Mouse (Mus musculus): Measurements from ENCODE around the gene Dap.

Gene Dap

DNA sequence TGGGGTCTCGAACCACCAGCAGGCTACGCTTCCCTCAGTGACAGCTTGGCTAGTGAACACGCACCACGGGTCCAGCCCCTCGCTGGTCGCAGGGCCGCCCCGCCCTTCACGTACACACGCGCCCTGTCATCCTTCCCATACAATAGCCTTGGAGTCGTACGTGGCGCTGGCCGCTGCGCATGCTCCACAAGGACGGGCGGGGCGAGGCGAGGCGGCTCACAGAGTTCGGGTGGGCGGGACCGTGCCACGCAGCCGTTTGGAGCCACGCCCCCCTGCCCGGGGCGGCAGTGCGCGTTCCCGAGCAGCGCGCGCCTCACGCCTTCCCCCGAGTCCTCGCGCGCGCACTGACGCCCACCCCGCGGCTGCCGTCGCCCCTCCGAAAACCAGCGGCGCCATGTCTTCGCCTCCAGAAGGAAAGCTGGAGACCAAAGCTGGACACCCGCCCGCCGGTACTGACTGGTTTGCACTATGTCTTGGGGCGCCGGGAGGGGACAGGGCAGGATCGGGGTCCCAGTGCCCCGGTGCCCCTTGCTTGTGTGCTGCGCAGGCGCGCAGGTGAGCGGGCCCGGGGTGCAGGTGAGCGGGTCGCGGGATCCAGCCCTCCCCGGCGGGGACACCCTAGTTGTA lies at the start of gene Dap:
TSS of gene Dap (plus strand) at position 180 of the 627 bp plus-strand sequence.
- peak; percentile 97 for ATAC-seq (ENCODE audit: low TSS enrichment)

DNA sequence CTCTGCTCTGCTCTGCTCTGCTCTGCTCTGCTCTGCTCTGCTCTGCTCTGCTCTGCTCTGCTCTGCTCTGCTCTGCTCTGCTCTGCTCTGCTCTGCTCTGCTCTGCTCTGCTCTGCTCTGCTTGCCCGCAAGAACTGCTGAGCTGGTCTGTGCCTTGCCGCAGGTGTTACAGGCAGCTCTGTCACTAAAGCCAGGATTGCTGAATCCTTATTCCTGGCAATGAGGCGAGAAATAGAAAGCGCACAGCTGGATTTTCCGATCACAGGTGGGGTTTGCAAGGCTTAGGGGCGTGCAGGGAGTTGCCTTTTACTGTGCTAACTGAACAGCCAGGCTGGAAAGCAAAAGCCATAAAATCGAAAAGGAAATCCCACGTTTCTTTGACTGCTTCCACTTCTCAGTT lies 47.5 kb upstream of the Dap start:
- peak; percentile 72 for ATAC-seq (ENCODE audit: low TSS enrichment)

DNA sequence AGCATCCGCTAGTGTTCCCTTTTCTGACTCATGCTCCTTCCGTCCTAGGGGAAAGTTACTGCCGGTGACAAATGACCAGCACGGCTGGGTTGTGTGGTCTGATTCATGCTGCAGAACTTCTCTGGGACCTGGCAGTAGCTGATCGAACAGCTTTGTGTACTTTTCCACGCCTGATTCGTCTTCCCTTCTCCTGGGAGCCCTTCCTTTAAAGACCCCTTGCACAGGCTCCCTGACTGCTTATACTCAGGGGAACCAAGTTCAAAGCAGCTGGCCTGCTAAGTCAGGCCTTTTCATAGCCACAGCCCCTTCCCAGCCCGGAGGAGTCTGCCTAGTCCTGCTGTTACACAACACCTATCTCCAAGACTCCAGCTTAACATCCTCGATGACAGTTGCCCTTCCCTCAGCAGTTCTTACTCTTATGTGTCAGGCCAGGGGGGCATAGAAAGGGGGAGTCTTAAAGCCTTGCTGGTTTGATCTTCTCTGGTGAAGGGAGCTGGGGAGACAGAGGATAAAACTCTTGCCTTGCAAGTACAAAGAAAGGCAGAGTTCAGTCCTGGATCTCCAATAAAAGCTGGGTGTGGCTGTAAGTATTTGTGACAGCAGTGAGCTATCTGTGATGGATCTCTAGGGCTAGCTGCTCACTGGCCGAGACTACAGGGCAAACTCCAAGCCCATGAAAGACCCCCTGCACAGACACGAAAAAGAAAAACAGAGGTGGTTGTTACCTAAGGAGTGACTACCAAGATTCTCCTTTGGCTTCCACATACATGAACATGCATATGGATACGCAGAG lies 39.3 kb upstream of the Dap start:
- ATAC-seq (ENCODE audit: low TSS enrichment) = no peak

DNA sequence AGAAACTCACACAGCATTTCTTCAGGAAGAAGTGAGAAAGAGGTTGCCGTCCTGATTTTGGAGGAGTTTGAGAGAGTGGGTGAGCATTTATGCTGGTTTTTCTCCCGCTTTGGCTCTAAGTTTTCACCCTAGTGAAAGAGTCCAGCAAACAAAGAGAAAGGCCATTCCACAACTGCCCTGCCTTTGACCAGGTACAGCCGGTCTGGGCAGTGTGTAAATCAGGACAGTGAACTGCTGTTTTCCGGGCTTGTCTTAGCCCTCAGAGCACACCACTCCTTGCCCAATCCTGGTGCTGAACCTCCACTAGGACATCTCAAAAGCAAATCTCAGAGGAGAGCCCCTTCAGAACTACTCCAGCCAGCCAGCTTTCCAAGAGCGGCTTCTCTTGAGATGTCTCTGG lies 38.6 kb upstream of the Dap start:
- peak; percentile 27; the same call in 1 of the 2 replicates for ATAC-seq (ENCODE audit: low TSS enrichment)

DNA sequence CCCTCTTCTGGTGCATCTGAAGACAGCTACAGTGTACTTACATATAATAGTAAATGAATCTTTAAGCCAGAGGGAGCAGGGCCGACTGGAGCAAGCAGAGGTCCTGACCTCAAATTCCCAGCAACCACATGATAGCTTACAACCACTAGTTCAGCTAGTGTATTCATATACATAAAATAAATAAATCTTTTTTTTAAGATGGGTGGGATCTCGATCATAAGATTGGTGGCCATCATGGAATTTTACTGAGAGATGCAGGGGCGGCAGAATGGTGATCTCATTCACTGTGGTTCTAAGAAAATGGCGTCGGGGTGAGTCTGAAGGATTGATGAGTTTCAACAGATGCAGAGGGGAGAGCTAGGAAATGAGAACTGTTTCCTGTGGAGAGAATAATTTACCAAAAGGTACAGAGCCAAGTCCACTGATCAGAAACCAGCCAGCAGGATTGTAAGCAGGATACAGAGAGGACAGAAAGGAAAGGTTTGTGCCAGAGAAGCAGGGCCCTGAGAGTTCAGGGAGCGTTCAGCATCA lies 37.7 kb upstream of the Dap start:
- no peak for ATAC-seq (ENCODE audit: low TSS enrichment)

DNA sequence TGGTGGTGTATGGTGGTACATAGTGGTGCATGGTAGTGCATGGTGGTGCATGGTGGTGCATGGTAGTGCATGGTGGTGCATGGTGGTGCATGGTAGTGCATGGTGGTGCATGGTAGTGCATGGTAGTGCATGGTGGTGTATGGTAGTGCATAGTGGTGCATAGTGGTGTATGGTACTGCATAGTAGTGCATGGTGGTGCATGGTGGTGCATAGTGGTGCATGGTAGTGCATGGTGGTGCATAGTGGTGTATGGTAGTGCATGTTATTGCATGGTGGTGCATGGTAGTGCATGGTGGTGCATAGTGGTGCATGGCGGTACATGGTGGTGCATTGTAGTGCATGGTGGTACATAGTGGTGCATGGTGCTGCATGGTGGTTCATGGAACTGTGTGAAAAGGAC lies 31.6 kb upstream of the Dap start:
- no peak for ATAC-seq (ENCODE audit: low TSS enrichment)

DNA sequence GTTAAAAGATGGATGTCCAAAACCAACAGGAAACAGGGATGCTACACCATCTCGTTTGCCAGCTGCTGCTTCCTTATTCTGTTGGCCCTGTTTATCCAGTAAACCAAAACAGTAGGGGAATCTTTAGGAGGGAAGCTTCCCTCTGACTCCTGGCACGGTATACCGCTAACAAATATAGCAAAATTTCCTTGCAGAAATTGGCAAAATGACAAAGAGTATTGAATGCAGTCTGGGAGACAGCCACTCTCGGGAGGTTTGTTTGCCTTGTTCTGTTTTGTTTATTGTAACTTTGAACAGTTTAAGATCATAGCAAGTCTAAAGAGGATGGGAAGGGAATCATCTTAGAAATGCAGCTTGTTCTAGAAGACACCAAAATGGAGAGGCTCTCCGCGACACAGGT lies 28.3 kb upstream of the Dap start:
- no peak for ATAC-seq (ENCODE audit: low TSS enrichment)

DNA sequence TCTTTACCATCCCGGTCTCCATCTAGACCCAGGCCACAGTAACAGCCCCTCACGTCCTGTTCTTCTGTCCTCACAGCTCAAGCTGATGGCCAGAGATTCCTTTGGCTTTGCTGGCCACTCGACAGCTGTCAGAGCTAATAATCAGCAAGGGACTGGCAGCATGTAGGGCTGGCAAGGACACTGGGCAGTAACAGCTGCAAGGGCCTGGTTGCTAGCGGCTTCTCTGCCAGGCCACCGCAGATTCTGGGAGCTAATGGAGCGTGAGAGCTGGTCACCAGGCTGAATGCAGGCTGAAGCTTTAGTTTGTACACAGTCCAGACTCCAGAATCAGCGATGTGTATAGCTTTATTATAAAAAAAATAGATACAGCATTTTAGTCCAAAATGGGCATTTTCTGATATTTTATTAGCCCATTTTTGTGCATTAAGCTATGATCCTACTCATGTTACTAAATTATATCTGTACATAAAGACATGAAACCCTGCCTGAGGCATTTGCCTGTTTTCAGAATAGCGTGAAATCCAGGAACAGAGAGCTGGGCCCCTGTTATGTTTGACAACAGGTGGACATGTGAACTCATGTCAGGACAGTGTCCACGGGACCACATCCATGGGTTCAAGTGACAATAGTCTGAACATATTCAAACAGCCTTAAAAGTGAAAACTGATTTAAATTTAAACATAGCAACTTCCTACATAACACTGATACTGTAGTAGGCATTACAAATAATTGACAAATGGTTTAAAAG lies 16.6 kb upstream of the Dap start:
- ATAC-seq (ENCODE audit: low TSS enrichment) = no peak; the same call in 1 of the 2 replicates

DNA sequence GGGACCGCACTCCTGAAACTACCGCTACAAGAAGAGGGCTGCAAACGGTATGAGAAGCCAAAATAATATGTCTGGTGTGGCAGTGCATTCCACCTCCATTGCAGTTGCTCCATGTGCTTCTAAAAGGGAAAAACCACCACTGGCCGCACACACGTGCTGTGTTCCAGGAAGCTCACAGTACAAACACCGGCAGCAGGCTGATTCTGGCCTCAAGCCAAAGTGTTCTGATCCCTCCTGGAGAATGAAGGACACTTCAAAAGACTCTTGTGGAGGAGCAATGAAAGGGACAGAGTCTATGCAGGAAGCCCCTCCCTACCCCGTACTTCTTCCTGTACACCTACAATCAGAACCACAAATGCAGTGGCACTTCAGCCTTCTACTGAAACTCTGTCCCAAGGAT lies 12.2 kb upstream of the Dap start:
- no peak for ATAC-seq (ENCODE audit: low TSS enrichment)

DNA sequence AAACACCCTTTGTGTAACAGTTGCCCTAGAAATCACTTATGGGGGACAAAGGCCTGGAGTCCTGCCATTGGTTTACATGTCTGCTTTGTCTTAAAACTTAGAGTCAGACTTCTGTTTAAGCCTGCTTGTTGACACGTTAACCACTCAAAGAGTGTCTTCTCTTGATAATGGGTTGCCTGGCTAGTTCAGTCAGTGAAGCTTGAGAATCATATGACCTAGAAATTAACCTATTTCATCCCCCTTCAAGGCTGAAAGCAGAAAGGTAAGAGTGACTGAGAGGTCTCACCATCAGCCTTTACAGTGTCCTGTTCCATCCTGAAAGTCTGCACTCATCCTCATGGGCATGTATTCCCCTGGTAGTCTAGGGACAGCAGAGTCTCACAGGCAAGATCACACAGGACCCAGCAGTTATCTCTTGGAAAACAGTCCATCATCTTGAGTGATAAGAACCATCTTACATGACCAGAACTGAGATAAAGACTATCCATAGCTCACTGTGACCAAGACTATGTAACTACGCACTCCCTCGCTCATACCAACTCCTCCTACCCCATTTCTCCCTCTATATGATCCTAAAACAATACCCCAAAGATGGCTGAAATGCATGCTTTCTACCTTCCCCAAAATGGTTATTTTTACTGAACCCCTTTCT lies 10.4 kb upstream of the Dap start:
- ATAC-seq (ENCODE audit: low TSS enrichment) = no peak

DNA sequence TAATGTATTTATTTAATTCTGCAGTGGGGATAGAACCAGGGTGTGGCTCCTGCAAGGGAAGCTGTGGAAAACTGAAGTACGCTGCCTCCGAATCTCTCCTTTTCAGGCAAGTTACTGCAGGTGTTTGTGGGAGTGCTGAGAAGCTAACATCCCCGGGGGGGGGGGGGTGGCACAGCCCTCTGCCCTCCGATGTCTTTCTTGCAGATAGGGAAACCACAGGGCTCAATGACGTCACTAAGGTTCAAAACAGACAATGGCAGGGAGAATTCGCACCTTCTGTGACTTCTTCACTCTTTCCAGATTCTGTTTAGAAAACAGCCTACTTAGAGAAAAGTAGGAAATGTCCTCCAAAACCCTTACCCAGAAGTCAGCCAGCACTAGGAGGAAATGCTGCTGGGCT lies 1.9 kb upstream of the Dap start:
- ATAC-seq (ENCODE audit: low TSS enrichment) = no peak

DNA sequence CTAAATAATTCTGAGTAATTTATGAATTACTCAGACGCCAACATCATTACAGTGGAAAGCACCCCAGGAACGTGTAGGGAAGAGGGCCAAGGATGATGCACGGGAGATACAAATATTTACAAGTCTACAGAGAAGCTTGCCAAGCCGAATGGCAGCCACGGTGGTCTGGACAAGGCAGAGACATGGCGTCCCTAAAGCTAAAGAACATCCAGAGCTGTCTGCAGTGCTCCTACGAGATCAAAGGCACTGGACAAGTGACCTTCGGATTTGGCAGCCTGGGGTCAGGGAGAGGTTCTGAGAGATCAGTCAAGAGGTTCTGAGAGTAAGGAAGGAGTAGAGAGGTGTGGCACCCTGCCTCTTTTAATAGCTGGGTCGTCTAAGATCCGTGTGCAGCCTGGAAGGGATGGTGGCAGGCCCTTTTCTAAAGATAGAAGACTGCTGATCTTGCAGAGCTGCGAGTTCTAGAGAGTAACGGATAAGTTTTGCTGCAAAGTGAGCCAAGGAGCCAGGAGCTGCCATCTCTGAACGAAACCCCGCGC lies 449 bp upstream of the Dap start:
- ATAC-seq (ENCODE audit: low TSS enrichment) = no peak

DNA sequence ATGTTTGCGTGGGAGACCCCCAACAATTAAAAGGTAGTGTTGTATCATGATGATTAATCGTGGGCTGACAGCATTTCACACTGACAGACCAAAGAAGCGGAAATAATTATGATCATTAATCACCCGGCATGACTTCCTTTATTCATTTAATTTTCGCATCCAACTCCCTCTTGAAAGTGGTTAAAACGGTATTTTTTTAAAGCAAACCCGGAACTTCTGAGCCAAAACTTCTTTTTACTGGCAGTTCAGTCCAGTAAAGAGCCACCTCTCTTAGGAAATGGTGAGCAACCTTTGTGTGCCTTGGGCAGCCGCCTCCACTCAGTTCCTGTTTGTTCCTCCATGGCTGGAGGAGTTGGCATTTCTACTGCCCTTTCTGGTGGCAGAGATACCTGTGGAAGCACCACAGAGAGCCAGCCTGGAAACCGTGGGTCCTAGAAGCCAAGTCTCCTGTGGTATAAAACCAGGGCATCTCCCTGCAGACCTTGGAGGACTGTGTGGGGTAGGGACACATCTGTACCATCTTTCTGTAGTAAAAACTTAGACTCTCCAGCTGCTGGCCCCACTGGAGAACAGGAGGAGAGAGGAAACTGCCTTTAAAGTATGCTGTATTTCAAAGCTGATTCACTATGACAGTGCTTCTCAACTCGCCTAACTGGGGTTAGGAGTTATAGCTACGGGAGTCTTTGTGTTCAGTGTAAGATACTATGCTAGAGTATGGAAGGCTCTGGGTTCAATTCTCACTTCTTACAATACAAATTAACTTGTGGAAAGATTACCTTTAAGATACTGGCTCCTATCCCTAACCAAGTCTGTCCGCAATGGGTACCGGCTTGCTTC lies 910 bp downstream of the Dap start:
- peak; percentile 8; the same call in 1 of the 2 replicates for ATAC-seq (ENCODE audit: low TSS enrichment)

DNA sequence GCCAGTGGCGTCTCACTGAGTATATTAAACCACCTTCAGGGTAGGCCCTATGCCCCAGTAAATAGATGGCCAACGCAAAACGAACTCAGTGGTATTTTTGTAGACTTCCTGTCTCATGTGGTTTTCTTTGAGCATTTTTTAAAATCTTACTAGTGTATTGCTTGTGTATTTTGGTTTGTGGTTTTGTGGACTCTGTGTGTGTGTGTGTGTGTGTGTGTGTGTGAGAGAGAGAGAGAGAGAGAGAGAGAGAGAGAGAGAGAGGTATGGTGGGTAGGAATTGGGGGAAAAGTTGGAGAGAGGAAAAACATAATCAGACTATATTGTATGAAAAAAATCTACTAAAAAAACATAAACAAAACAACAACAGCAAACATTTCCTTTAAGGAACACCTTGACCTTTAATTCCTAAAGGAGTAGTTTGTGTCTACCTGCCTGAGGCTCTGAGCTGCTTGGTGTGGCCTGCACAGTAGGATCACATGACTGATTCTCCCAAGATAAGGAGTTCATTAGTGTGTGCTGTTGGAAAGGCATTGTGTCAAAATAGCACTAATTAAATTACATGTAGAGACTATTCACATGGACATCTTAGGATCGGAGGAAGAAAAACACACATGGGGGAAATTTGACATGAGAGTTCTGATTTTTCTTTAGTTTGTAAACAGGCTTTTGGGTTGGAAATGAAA lies 1.7 kb downstream of the Dap start:
- ATAC-seq (ENCODE audit: low TSS enrichment) = no peak

DNA sequence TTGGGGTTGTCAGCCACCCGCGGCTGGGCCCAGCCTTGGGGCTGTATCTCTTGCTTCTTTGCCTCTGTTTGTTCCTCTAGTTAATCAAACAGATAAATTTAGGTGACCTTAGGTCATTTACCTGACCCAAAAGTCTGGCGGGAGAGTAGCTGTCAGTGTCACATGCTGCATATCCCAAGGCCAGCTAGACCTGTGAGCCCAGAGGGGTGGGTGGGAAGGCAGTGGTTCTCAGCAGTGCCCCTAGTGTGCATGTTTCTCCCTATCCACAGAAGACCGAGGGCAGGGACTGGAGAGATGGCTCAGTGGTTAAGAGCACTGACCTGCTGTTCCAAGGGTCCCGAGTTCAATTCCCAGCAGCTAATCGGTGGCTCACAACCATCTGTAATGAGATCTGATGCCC lies 2.4 kb downstream of the Dap start:
- ATAC-seq (ENCODE audit: low TSS enrichment) = no peak

DNA sequence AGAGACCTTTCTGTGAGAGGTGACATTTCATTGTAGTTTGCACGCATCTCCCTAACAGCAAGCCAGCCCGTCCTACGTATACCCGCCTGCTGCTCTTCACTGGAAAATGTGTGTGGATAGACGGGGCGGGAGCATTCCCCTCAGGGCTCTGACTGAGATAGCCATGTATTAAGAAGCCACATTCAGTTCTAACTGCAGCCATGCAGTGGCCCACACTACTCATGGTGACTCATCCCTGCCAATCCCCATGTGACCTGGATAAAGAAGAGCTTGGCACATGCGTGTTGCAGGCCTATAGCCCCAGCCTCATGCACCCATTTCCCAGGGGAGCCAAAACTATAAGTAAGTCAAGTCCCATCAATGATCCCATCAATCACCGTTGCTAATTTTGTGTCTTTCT lies 3.7 kb downstream of the Dap start:
- no peak; the same call in 1 of the 2 replicates for ATAC-seq (ENCODE audit: low TSS enrichment)

DNA sequence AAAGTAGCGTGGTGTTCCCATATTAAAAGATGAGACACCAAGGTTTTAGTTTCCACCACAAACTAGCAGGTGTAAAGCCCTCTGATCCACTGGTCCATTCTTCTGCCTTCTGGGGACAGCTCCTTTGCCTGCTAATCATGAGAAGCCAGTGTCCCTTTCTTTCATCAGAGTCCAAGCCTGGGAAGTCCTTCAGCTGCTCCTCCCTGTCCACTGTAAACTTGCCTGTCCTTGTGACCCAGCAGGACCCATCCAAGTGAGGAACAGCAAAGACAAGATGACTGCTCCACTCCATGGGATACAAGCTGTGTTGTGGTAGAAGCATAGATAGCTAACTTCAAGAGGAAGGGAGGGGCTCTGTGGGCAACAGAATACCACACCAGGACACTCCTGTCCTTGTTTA lies 8.9 kb downstream of the Dap start:
- ATAC-seq (ENCODE audit: low TSS enrichment) = no peak

DNA sequence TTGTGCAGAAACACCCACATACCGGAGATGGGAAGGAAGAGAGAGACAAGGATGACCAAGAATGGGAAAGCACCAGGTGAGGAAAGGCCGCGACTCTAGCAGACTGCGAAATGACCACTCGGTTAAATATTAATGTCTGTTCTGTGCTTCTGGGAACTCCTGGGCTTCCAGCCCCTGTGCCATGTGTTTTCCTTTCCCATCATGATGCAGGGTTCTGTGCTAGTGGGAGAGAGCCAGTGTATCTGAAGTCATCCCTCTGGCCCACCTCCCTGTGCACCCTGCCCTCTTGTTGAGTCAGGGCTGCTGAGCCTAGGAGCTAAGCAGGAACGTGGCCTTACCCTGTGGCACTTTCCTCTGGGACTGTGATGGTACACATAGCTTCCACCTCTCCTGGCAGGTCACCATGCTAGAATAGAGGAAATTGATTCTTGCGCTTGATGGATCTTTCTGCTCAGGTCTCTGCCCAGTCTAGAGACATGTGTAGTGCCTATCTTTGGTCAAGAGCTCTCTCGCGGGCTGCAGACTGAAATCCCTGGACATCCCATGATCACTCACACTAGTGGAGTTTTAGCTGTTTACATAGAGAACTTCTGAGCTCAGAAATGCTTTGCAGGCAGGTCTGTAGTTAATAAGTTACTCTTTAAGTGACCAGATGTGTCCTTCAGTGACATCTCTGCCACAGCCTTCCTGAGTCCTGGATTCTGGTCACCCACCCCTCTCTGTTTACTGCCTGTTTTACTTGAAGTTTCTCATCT lies 11.9 kb downstream of the Dap start:
- no peak for ATAC-seq (ENCODE audit: low TSS enrichment)

DNA sequence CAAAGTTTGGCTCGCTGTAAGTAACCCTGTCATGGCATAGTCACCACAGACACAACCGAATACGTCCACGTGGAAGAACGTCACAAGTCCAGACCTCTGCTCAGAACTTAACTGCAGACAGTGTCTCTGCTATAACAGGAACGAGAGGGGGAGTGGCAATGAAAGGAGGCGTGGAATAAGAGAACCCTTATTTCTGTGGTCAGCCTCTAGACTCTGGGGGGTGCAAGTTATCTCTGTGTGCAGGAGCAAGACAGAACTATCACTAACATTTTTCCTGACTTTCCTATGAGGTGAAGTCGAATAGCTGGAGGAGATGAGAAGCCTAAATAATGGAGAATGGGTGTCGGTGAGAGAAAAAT lies 12.4 kb downstream of the Dap start:
- ATAC-seq (ENCODE audit: low TSS enrichment) = no peak

DNA sequence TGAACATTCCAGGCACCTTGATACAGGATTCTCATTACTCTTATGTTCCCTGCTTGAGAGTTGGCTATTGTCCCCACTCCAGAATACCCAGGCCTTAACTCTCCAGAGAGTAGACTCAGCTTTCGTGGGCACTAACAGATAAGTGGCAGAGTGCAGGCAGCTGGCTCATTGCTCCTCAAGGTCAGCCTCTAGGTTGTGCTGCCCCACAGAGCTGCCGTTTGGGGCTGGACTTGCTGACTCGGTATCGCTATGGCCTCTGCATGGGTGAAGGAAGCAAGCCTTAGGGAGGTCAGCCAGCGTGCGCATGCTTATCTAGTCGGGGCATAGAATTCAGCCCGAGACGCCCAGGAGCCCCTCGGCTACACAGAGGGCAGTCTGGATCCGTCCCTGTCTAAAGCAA lies 13.3 kb downstream of the Dap start:
- no peak for ATAC-seq (ENCODE audit: low TSS enrichment)

Measured in frontal cortex, adult (tissue).